8 mouse cellular contexts compared by ENCODE assay signal in the genomic region with DNA sequence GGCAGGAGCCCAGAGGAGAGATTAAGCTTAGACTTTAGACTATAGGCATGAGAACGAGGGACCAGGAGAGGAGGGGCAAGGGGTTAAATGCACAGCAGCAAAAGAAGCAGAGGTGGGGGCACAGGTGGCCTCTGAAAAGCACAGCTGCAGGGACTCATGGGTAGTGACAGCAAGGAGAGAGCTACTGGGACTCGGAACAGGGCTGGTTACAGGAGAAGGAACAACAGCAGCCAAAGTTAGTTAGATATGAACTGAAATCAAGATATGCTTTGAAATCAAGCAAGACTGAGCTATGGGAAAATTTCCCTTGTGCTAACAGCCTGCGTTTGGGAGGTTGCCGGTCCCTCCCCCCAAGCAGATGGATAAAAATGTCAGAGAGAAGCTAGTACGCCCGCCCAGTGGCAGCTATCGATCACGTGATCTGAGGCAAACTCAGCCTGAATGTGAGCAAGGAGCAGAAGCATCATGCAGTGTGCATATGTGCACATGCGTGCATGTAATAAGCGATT. TPM values are rescaled to one million over a fixed set of nuclear protein-coding genes. Genes with fewer than 3 reads are reported as not detected.
DNase-seq lines count a peak whose midpoint lies in the region; ATAC-seq and TF ChIP-seq lines count a peak whose summit lies in the region.

No protein-coding gene starts in this region.

- no peaks in the 10 kb centered on the region for H3K27me3 ChIP-seq in heart, embryonic 12.5 days (replicated peaks)
- H3K27me3 ChIP-seq in hindbrain, embryonic 15.5 days = no peaks in the 10 kb centered on the region
- H3K27me3 ChIP-seq in liver, embryonic 15.5 days = no peaks in the 10 kb centered on the region
- H3K27me3 ChIP-seq in stomach, postnatal 0 days (ENCODE audit: control insufficient read depth, insufficient read depth, low read length) = no peaks in the 10 kb centered on the region

- 32% methylated on average over 10 of the region's 10 CpGs for WGBS in heart, embryonic 12.5 days
- 42% methylated on average over 10 of the region's 10 CpGs for WGBS in hindbrain, embryonic 15.5 days
- WGBS in liver, embryonic 15.5 days (ENCODE audit: insufficient replicate concordance) = 23% methylated on average over 10 of the region's 10 CpGs
- WGBS in stomach, postnatal 0 days = 19% methylated on average over 10 of the region's 10 CpGs

- peak overlapping the region; percentile 41 for H3K4me2 ChIP-seq in heart, embryonic 12.5 days
- H3K4me2 ChIP-seq in hindbrain, embryonic 15.5 days = peak overlapping the region; percentile 34
- H3K4me2 ChIP-seq in liver, embryonic 15.5 days = peak overlapping the region; percentile 43
- H3K4me2 ChIP-seq in stomach, postnatal 0 days (replicated peaks; ENCODE audit: low read depth) = 0 out of 2 replicates have a peak overlapping the region, but pooled peaks have one; percentile 14

- H3K27ac ChIP-seq in heart, embryonic 12.5 days (ENCODE audit: poor library complexity, severe bottlenecking) = peak overlapping the region; percentile 52; the same call in 1 of the 2 replicates
- 0 out of 2 replicates have a peak overlapping the region, but pooled peaks have one; percentile 10 for H3K27ac ChIP-seq in hindbrain, embryonic 15.5 days (replicated peaks)
- H3K27ac ChIP-seq in liver, embryonic 15.5 days (replicated peaks) = no peak overlapping the region
- H3K27ac ChIP-seq in stomach, postnatal 0 days (replicated peaks) = peak overlapping the region; percentile 49

- no peak for DNase-seq in heart, postnatal 36 days
- DNase-seq in brain, adult 2 months (ENCODE audit: low read depth, low spot score) = peak; percentile 79
- DNase-seq in stomach, postnatal 0 days (ENCODE audit: low spot score) = peak; percentile 61
- no peak for DNase-seq in cerebellum, adult 9-10 months
- no peak for DNase-seq in urinary bladder, adult 2 months (ENCODE audit: low spot score)

- peaks cover 51% of the 10 kb centered on the region for H3K4me1 ChIP-seq in heart, embryonic 12.5 days (replicated peaks)
- H3K4me1 ChIP-seq in hindbrain, embryonic 15.5 days (replicated peaks) = peaks cover 14% of the 10 kb centered on the region
- peaks cover 76% of the 10 kb centered on the region for H3K4me1 ChIP-seq in liver, embryonic 15.5 days (replicated peaks)
- H3K4me1 ChIP-seq in stomach, postnatal 0 days (replicated peaks; ENCODE audit: control insufficient read depth, insufficient read depth) = no peaks in the 10 kb centered on the region

- no peak for TF ChIP-seq CTCF in stomach, postnatal 0 days (IDR thresholded peaks at IDR 0.05; ENCODE audit: low read depth)

- no peak for TF ChIP-seq EP300 in stomach, postnatal 0 days (optimal IDR thresholded peaks at IDR 0.05)

- H3K9ac ChIP-seq in heart, embryonic 12.5 days = no peak overlapping the region
- 0 out of 2 replicates have a peak overlapping the region, but pooled peaks have one; percentile 19 for H3K9ac ChIP-seq in hindbrain, embryonic 15.5 days
- H3K9ac ChIP-seq in liver, embryonic 15.5 days = peak overlapping the region; percentile 35; the same call in 1 of the 2 replicates
- H3K9ac ChIP-seq in stomach, postnatal 0 days (ENCODE audit: low read length) = no peak overlapping the region

- ATAC-seq in heart, embryonic 12.5 days (ENCODE audit: insufficient number of reproducible peaks, low FRiP score) = no peak
- ATAC-seq in hindbrain, embryonic 15.5 days (ENCODE audit: low FRiP score, low read depth) = peak; percentile 62; the same call in 1 of the 2 replicates
- ATAC-seq in liver, embryonic 15.5 days (ENCODE audit: insufficient read depth) = no peak
- peak; percentile 74 for ATAC-seq in stomach, postnatal 0 days (ENCODE audit: low FRiP score, low TSS enrichment)

- intact Hi-C loops in heart, postnatal 36 days (cut with DNase I) = no loop called here

- H3K4me3 ChIP-seq in heart, embryonic 12.5 days = no peak overlapping the region
- 0 out of 2 replicates have a peak overlapping the region, but pooled peaks have one; percentile 3 for H3K4me3 ChIP-seq in hindbrain, embryonic 15.5 days
- H3K4me3 ChIP-seq in liver, embryonic 15.5 days (replicated peaks) = 0 out of 2 replicates have a peak overlapping the region, but pooled peaks have one; percentile 9
- no peak overlapping the region for H3K4me3 ChIP-seq in stomach, postnatal 0 days (ENCODE audit: low read depth, low read length)

- H3K9me3 ChIP-seq in heart, embryonic 12.5 days (replicated peaks) = no peaks in the 10 kb centered on the region
- no peaks in the 10 kb centered on the region for H3K9me3 ChIP-seq in hindbrain, embryonic 15.5 days
- H3K9me3 ChIP-seq in liver, embryonic 15.5 days (replicated peaks) = no peaks in the 10 kb centered on the region
- no peaks in the 10 kb centered on the region for H3K9me3 ChIP-seq in stomach, postnatal 0 days (ENCODE audit: control insufficient read depth, low read length)

- no peaks in the 10 kb centered on the region for H3K36me3 ChIP-seq in heart, embryonic 12.5 days
- no peaks in the 10 kb centered on the region for H3K36me3 ChIP-seq in hindbrain, embryonic 15.5 days
- no peaks in the 10 kb centered on the region for H3K36me3 ChIP-seq in liver, embryonic 15.5 days (replicated peaks)
- H3K36me3 ChIP-seq in stomach, postnatal 0 days (ENCODE audit: control insufficient read depth, insufficient read depth, low read length) = no peaks in the 10 kb centered on the region

RNA-seq across cellular contexts. Expression of gene Ifngr2, which starts 5.2 kb away (rescaled TPM):
- polyA plus RNA-seq in heart, embryonic 12.5 days (2016; fragmentation: Nextera tagmentation; extraction: Ambion mirVana) = 99.4 and 110 TPM in 2 replicates
- 100 to 1,000 TPM; 128 to 159 TPM for total RNA-seq in heart, postnatal 36 days (2021)
- 105 and 106 TPM in 2 replicates for polyA plus RNA-seq in hindbrain, embryonic 15.5 days (2015; fragmentation: Nextera tagmentation; extraction: Ambion mirVana)
- polyA plus RNA-seq in liver, embryonic 15.5 days (2015; fragmentation: Nextera tagmentation; extraction: Ambion mirVana) = 16.1 and 17.1 TPM in 2 replicates
- 54.9 and 57.8 TPM in 2 replicates for polyA plus RNA-seq in stomach, postnatal 0 days (2015; fragmentation: Nextera tagmentation; extraction: Ambion mirVana)
- 32.1 and 34.3 TPM in 2 replicates for polyA plus RNA-seq in urinary bladder, adult 2 months (2012; rRNA removed)

RNA-seq across cellular contexts. Expression of gene Tmem50b, which starts 56.0 kb away (rescaled TPM):
- 57.4 and 60.8 TPM in 2 replicates for polyA plus RNA-seq in heart, embryonic 12.5 days (2016; fragmentation: Nextera tagmentation; extraction: Ambion mirVana)
- 10 to 100 TPM; 55.0 to 67.6 TPM for total RNA-seq in heart, postnatal 36 days (2021)
- polyA plus RNA-seq in hindbrain, embryonic 15.5 days (2015; fragmentation: Nextera tagmentation; extraction: Ambion mirVana) = 99.3 and 105 TPM in 2 replicates
- polyA plus RNA-seq in liver, embryonic 15.5 days (2015; fragmentation: Nextera tagmentation; extraction: Ambion mirVana) = 6.8 and 7.4 TPM in 2 replicates
- polyA plus RNA-seq in stomach, postnatal 0 days (2015; fragmentation: Nextera tagmentation; extraction: Ambion mirVana) = 60.8 and 64.6 TPM in 2 replicates
- 78.0 and 80.8 TPM in 2 replicates for polyA plus RNA-seq in urinary bladder, adult 2 months (2012; rRNA removed)

RNA-seq across cellular contexts. Expression of gene Ifnar1, which starts 56.6 kb away (rescaled TPM):
- 40.0 and 40.1 TPM in 2 replicates for polyA plus RNA-seq in heart, embryonic 12.5 days (2016; fragmentation: Nextera tagmentation; extraction: Ambion mirVana)
- total RNA-seq in heart, postnatal 36 days (2021) = 10 to 100 TPM; 31.5 to 32.6 TPM
- 48.3 and 51.4 TPM in 2 replicates for polyA plus RNA-seq in hindbrain, embryonic 15.5 days (2015; fragmentation: Nextera tagmentation; extraction: Ambion mirVana)
- 19.4 and 21.6 TPM in 2 replicates for polyA plus RNA-seq in liver, embryonic 15.5 days (2015; fragmentation: Nextera tagmentation; extraction: Ambion mirVana)
- 18.3 and 19.2 TPM in 2 replicates for polyA plus RNA-seq in stomach, postnatal 0 days (2015; fragmentation: Nextera tagmentation; extraction: Ambion mirVana)
- polyA plus RNA-seq in urinary bladder, adult 2 months (2012; rRNA removed) = 30.8 and 33.2 TPM in 2 replicates

Comparison
In these comparisons a context has a peak if more than half of its experiments do, and no peak if none do; other contexts are left out.
1. ATAC-seq: peak in hindbrain, embryonic 15.5 days (single experiment) and stomach, postnatal 0 days (single experiment); none in heart, embryonic 12.5 days (single experiment) and liver, embryonic 15.5 days (single experiment).
2. H3K4me3 ChIP-seq: peak in hindbrain, embryonic 15.5 days (single experiment) and liver, embryonic 15.5 days (single experiment); none in heart, embryonic 12.5 days (single experiment) and stomach, postnatal 0 days (single experiment).
3. H3K9ac ChIP-seq: peak in hindbrain, embryonic 15.5 days (single experiment) and liver, embryonic 15.5 days (single experiment); none in heart, embryonic 12.5 days (single experiment) and stomach, postnatal 0 days (single experiment).
4. DNase-seq: peak in brain, adult 2 months (single experiment) and stomach, postnatal 0 days (single experiment); none in heart, postnatal 36 days (0 of 2), cerebellum, adult 9-10 months (single experiment) and urinary bladder, adult 2 months (single experiment).
5. Peak in every context shown above with its lines, with median percentiles within 50 percentile points of each other: H3K4me2 ChIP-seq.